Mouse (Mus musculus) thymus, postnatal 0 days (tissue): ENCODE measurements around the gene Muc13. TPM values are rescaled to one million over a fixed set of nuclear protein-coding genes. Genes with fewer than 3 reads are reported as not detected.

ENCODE experiments used
- DNase-seq: peaks from one replicate; pipeline ENCODE4 v3.0.0-alpha.2; 2015; ENCODE audit warnings: low spot score
- polyA plus RNA-seq: library from polyadenylated mRNA; unstranded; fragments of >200 nt; fragmentation: Nextera tagmentation; extraction: Ambion mirVana; gene quantifications from 2 replicates; pipeline ENCODE4 v1.2.1, GENCODE M21; 2015

Gene Muc13
- polyA plus RNA-seq, 1 experiment from 2014 or later = 0.69 TPM

DNA sequence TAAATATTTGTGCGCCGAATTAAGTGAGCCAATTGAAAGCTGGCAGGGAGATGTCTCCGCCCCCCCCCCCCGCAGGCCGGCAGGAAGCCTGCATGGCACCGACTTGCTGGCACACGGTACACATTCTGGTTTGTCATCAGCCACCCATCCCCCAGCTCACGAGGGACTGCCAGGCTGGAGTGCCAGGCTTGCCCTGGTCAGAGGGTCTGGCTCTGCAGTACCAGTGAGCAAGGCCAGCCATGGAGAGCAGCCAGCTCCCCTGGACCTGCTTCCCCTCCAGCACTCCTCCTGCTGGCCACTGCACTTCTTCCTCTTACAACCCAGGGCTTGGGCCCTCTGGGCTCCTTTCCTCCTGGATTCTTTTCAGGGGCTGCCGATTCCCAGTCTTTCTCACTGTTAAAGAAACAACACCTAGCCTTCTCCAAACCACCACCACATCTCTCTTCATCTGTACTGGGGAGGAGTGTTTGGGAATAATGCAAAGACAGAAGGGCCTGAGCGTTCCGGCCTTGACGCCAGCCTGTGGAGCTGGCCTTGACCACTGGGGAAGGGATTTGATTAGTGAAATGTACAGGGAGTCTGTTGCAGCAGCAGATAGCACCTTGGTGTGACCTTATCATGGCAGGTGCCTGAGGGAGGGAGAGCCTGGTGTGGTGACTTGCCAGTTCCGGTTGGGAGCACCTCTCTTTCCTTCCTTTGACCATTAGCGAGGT, 66.3 kb downstream of the Muc13 start:
- no peak for DNase-seq

DNA sequence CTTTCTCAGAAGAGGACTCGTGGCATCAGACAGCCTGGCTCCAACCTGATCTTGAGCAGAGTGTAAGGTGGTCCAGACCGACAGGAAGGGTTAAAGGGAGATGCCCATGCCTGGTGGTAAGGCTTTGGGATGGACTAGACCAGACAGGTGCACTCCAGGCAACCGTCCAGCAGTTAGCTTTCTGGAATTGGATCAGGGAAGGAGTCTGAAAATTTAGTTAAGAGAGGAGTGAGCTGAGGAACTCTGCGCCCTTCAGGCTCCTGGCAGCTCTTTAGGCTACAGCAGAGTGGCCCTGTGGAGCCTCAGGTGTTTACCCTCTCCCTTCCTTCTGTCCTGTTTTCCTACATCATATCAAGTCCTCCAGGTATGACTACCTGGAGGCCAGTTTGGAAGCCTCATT, 68.6 kb downstream of the Muc13 start:
- no peak for DNase-seq

DNA sequence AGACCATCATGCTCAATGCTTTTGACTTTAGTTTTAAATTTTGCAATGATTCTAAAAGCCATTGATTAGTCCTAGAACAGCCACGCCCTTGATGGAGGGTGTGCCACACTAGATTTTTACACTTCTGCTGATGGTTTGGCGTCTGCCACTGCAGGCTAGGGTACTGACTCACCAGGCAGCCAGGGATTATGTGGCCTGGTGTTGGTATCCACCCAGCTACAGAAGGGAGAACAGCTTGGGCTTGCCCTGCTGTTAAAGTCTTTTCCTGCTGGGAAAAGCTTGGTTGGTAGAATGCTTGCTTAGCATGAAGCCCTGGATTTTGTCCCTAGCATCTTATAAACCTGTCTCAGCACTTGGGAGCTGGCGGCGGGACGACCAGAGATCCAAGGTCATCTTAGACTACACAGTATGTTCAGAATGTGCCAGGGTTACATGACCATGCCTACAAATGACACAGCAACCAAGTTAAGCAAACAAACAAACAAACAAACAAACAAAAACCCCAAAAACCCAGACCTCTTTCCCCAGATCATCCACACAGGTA, 69.4 kb downstream of the Muc13 start:
- no peak for DNase-seq

Other genes starting within 250 kb of the Muc13 start
- gene Heg1, start 109.7 kb upstream of the Muc13 start, polyA plus RNA-seq = 15.3 and 17.1 TPM in 2 replicates
- 5.1 and 5.5 TPM in 2 replicates for gene Itgb5, start 35.6 kb downstream of the Muc13 start, polyA plus RNA-seq
- gene Umps, start 173.0 kb downstream of the Muc13 start, polyA plus RNA-seq = 46.2 and 53.2 TPM in 2 replicates